Mouse (Mus musculus) left cerebral cortex, adult 8-10 months (tissue): ENCODE data around the gene Dusp7. TPM values are rescaled to one million over a fixed set of nuclear protein-coding genes. Genes with fewer than 3 reads are reported as not detected.

Experiments
- DNase-seq, 2 experiments: peaks; one replicate each; pipeline ENCODE4 v3.0.0; 2022; ENCODE audit warnings: low spot score in 2 of 2
- total RNA-seq, 4 experiments: library from RNA; stranded (reverse); gene quantifications; 2 replicates each; pipeline ENCODE4 v1.2.4; 2022

Dusp7 gene
- total RNA-seq, 4 experiments from 2014 or later = 89.5 to 103 (median 93.0) TPM

- DNase-seq = no peak
These were observed 10.3 kb downstream of the Dusp7 start for GRCm38 (mm10) chr9:106378753-106379152.

- DNase-seq = no peak
These were observed 17.9 kb downstream of the Dusp7 start for GRCm38 (mm10) chr9:106386181-106386864.

- no peak for DNase-seq
These were observed 24.5 kb downstream of the Dusp7 start for GRCm38 (mm10) chr9:106392828-106393527.

- no peak for DNase-seq
These were observed 25.1 kb downstream of the Dusp7 start for GRCm38 (mm10) chr9:106393548-106393947.

- DNase-seq = no peak
These were observed 26.5 kb downstream of the Dusp7 start for GRCm38 (mm10) chr9:106394649-106395602.

GRCm38 (mm10) chr9:106397733-106398132 lies 29.3 kb downstream of the Dusp7 start:
- DNase-seq = no peak

GRCm38 (mm10) chr9:106398667-106399311 lies 30.4 kb downstream of the Dusp7 start:
- no peak for DNase-seq

GRCm38 (mm10) chr9:106399808-106400207 lies 31.4 kb downstream of the Dusp7 start:
- no peak for DNase-seq

- DNase-seq = no peak
These were observed 33.7 kb downstream of the Dusp7 start for GRCm38 (mm10) chr9:106402149-106402548.

GRCm38 (mm10) chr9:106402607-106403375 lies 34.4 kb downstream of the Dusp7 start:
- DNase-seq = peak in 1 of 2 experiments; percentile 81

- no peak for DNase-seq
These were observed 36.8 kb downstream of the Dusp7 start for GRCm38 (mm10) chr9:106405275-106405674.

GRCm38 (mm10) chr9:106406443-106407078 lies 38.1 kb downstream of the Dusp7 start:
- DNase-seq = peak in 1 of 2 experiments; percentile 63

GRCm38 (mm10) chr9:106409096-106409495 lies 40.7 kb downstream of the Dusp7 start:
- DNase-seq = no peak

- DNase-seq = no peak
These were observed 41.7 kb downstream of the Dusp7 start for GRCm38 (mm10) chr9:106410086-106410650.

GRCm38 (mm10) chr9:106411091-106411594 lies 42.7 kb downstream of the Dusp7 start:
- DNase-seq = peak in 1 of 2 experiments; percentile 79

- DNase-seq = no peak
These were observed 43.3 kb downstream of the Dusp7 start for GRCm38 (mm10) chr9:106411729-106412128.

- no peak for DNase-seq
These were observed 43.8 kb downstream of the Dusp7 start for GRCm38 (mm10) chr9:106412210-106412609.

GRCm38 (mm10) chr9:106413606-106414005 lies 45.2 kb downstream of the Dusp7 start:
- no peak for DNase-seq

GRCm38 (mm10) chr9:106416826-106417225 lies 48.4 kb downstream of the Dusp7 start:
- DNase-seq = no peak
